Mouse (Mus musculus) heart, postnatal 4 days (tissue): ENCODE measurements around the gene Lilrb4a. TPM values are rescaled to one million over a fixed set of nuclear protein-coding genes. Genes with fewer than 3 reads are reported as not detected.
"Not testable (repeated sequence)": the region's sequence is repeated elsewhere in the genome, so short reads cannot be mapped to it uniquely, and the experiment has no call there.

Experiments
- DNase-seq: peaks from one replicate; pipeline ENCODE4 v3.0.0; 2021
- total RNA-seq, 2 experiments: library from RNA; stranded (reverse); gene quantifications; 2 replicates each; pipeline ENCODE4 v1.2.3; 2021

Gene Lilrb4a
- under 1 TPM; 0.74 to 0.95 TPM for total RNA-seq

- not testable (repeated sequence) for DNase-seq
Measured at GRCm38 (mm10) chr10:51490691-51491090, at the start of gene Lilrb4a. TSS of gene Lilrb4a (plus strand) at chr10:51490956.

- no peak for DNase-seq
Measured at GRCm38 (mm10) chr10:51451610-51452009, 39.1 kb upstream of the Lilrb4a start.

GRCm38 (mm10) chr10:51453616-51454298 is 37.0 kb upstream of the Lilrb4a start:
- no peak for DNase-seq

DNA sequence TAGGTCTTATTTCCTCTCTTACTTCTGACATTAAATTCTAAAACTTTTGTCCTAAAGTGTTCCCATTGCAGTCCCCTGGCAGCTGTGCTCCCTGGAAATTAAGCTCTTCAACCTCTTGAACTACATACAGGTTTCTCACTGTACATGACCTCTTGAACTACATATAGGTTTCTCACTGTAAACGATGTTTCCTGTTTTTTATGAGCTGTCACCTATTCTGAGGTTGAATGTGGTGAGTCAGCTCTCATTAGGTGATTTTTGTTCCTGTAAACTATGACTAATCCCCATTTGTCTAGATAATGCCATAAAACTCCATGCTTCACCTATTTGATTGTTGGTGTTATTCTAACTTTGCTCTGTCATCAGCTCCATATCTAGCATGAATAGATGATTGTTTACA is 36.4 kb upstream of the Lilrb4a start:
- DNase-seq, result no peak

- no peak for DNase-seq
Measured at GRCm38 (mm10) chr10:51455762-51456161, 35.0 kb upstream of the Lilrb4a start.

GRCm38 (mm10) chr10:51456369-51456768 is 34.4 kb upstream of the Lilrb4a start:
- DNase-seq, result no peak

- DNase-seq, result not testable (repeated sequence)
Measured at GRCm38 (mm10) chr10:51463800-51464199, 27.0 kb upstream of the Lilrb4a start.

- DNase-seq, result not testable (repeated sequence)
Measured at GRCm38 (mm10) chr10:51480397-51480796, 10.4 kb upstream of the Lilrb4a start, which contains the start of the genes Gm49339 and Lilr4b. TSS of gene Gm49339 (plus strand) at chr10:51480612. TSS of gene Lilr4b (plus strand) at chr10:51480632.

DNA sequence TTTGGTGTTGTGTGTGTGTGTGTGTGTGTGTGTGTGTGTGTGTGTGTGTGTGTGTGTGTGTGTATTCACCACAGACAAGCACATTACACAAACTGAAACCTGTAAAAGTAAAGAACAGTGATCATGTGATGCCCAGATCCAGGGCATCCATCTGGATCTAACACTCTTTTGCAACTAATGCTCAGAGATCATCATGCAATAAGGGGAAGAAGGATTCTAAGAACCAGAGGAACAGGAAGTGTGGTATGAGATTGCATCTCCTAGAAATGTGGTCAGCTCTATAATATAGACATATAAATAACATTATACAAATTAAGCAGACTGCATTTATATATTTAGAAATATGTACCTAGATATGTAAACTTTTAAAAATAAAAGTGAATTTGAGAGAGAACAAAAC is 29.3 kb downstream of the Lilrb4a start:
- no peak for DNase-seq

DNA sequence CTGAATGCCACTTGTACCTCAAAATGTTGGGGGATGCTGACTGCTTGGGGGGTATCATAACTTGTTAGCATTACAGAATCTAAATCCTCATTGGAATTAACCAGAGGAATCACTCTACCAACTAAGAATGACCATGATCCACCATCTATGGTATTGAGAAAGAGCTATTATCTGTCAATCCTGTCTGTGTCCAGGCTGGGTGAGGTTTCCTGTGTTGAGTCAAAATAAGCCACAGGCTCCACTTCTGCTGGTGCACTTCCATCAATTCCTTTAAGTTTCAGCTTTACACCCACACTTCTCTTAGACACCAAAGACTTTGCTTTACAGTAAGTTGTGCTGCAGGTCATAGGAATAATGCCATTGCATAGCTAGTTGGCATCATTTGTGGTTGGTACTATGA is 30.7 kb downstream of the Lilrb4a start:
- no peak for DNase-seq

- DNase-seq, result no peak
Measured at GRCm38 (mm10) chr10:51526090-51526489, 35.3 kb downstream of the Lilrb4a start.

DNA sequence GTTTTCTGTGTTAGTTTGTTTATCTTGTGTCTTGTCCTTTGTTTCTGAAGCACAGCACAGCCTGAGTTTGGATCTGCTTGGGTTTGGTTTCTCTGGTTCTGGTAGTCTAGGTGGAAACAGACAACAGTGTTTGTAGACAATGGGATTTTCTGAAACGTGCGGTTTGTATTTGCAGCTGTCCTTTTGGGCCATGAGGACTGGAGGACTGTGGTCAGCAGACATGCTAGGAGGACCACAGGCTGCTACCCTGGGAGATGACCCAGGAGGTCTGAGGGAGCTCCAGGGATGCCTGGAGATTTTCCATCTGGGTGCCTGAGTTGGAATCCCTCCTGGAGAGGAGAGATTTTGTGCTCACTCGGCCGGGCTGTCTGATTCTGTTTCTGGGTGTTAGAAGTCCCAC is 35.9 kb downstream of the Lilrb4a start:
- no peak for DNase-seq

GRCm38 (mm10) chr10:51528840-51529434 is 38.2 kb downstream of the Lilrb4a start:
- no peak for DNase-seq

GRCm38 (mm10) chr10:51529497-51529896 is 38.7 kb downstream of the Lilrb4a start:
- DNase-seq, result no peak

DNA sequence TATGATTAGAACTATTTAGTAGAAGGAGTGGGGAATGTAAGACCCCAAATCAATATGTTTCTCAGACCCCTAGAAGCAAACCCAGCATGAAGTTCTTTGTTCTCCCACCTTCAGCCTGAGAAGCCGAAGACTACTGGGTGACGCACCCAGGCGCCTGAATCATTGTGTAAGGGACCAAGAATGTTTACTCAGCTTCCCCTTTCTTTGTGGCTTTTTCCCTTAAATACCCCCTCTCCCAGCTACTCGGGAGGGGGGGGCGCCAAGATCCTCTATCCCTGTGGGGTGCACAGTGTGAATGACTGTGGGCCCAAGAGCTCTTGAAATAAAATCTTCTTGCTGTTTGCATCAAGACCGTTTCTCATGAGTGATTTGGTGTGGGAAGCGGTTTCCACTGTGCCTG is 40.1 kb downstream of the Lilrb4a start:
- DNase-seq, result no peak

Other genes with a start within 250 kb of the Lilrb4a start
- gene Gm49339, start 10.3 kb upstream of the Lilrb4a start, total RNA-seq, result under 1 TPM in 1 of 2 experiments, not detected in 1; 0.77 TPM
- gene Lilr4b, start 10.3 kb upstream of the Lilrb4a start, total RNA-seq, result 1 to 10 TPM; 1.4 TPM
- not detected for gene Fam162b, start 99.6 kb downstream of the Lilrb4a start, total RNA-seq
- gene Gprc6a, start 140.5 kb downstream of the Lilrb4a start, total RNA-seq, result not detected
- not detected for gene Rfx6, start 186.8 kb downstream of the Lilrb4a start, total RNA-seq